Mouse (Mus musculus) bone marrow, adult 2 months (tissue): ENCODE measurements around the gene Actr2.

Experiments used
- CTCF ChIP-seq: fragments of 200-500 bp; IDR thresholded peaks from 2 replicates; pipeline ENCODE4 v1.5.1; 2011; ENCODE audit warnings: low read length, control low read depth; ENCODE audit not compliant: control insufficient read depth, insufficient read depth
- POLR2A ChIP-seq: fragments of 200-500 bp; IDR thresholded peaks from 2 replicates; pipeline ENCODE4 v1.6.1; 2011; ENCODE audit warnings: low read depth, mild to moderate bottlenecking, control low read depth, low read length, borderline replicate concordance; ENCODE audit not compliant: control insufficient read depth

GRCm38 (mm10) chr11:20017937-20018336 lies 94.8 kb downstream of the Actr2 start:
- TF ChIP-seq POLR2A (no peak), CTCF (no peak)
